Mouse (Mus musculus) liver, embryonic 14.5 days (tissue): ENCODE measurements around the gene Tent4a. TPM values are rescaled to one million over a fixed set of nuclear protein-coding genes. Genes with fewer than 3 reads are reported as not detected.

ENCODE experiments used
- ATAC-seq: fragments of 200-750 bp; cut with Nextera tagmentation; 2 replicates; pipeline ENCODE4 v1.8.0; 2017; ENCODE audit warnings: moderate number of reproducible peaks, mild to moderate bottlenecking, moderate library complexity; ENCODE audit not compliant: insufficient read depth
- DNase-seq, 3 experiments: peaks; one replicate each; pipeline ENCODE4 v3.0.0-alpha.2; 2012 to 2013; ENCODE audit warnings: low read depth in 3 of 3, low spot score in 3 of 3
- H3K27ac ChIP-seq: fragments of 300-500 bp; sonication (generic); 2 replicates; pipeline ENCODE4 v1.5.1; 2014; ENCODE audit warnings: moderate library complexity, mild to moderate bottlenecking, control low read depth, inconsistent platforms
- H3K27me3 ChIP-seq: fragments of 300-500 bp; sonication (generic); 2 replicates; pipeline ENCODE4 v1.6.1; 2014; ENCODE audit warnings: mild to moderate bottlenecking, low read length, moderate library complexity; ENCODE audit not compliant: control insufficient read depth, insufficient read depth
- H3K36me3 ChIP-seq: fragments of 300-500 bp; sonication (generic); replicated peaks from 2 replicates; pipeline ENCODE4 v1.6.1; 2014; ENCODE audit warnings: low read depth; ENCODE audit not compliant: control insufficient read depth, insufficient read depth
- H3K4me1 ChIP-seq, 2 experiments: fragments of 200-500 bp in 1 of 2; fragments of 300-500 bp in 1 of 2; sonication (generic) in 1 of 2; replicated peaks; 2 replicates each; pipeline ENCODE4 v1.6.1; 2012 to 2014; ENCODE audit warnings: antibody characterized with exemption in 1 of 2, inconsistent platforms in 1 of 2, low read length in 1 of 2; ENCODE audit not compliant: control insufficient read depth in 2 of 2, insufficient read depth in 2 of 2
- H3K4me2 ChIP-seq: fragments of 300-500 bp; sonication (generic); 2 replicates; pipeline ENCODE4 v1.6.1; 2014; ENCODE audit warnings: low read depth, mild to moderate bottlenecking, control low read depth, moderate library complexity
- H3K4me3 ChIP-seq, 2 experiments: fragments of 200-500 bp in 1 of 2; fragments of 300-500 bp in 1 of 2; sonication (generic) in 1 of 2; 2 replicates each; pipeline ENCODE4 v1.5.1; 2012 to 2014; ENCODE audit warnings: low read depth in 2 of 2, low read length in 2 of 2, mild to moderate bottlenecking in 2 of 2, control low read depth in 1 of 2, inconsistent platforms in 1 of 2, moderate library complexity in 1 of 2; ENCODE audit not compliant: insufficient read depth in 1 of 2
- H3K9ac ChIP-seq: fragments of 300-500 bp; sonication (generic); replicated peaks from 2 replicates; pipeline ENCODE4 v1.6.1; 2014; ENCODE audit warnings: mild to moderate bottlenecking, control low read depth, moderate library complexity
- H3K9me3 ChIP-seq: fragments of 300-500 bp; sonication (generic); 2 replicates; pipeline ENCODE4 v1.6.1; 2016; ENCODE audit warnings: low read length, mixed read lengths; ENCODE audit not compliant: control insufficient read depth
- CTCF ChIP-seq: IDR thresholded peaks from 2 replicates; pipeline ENCODE4 v1.5.1; 2016; ENCODE audit warnings: antibody characterized with exemption, low read depth, control low read depth
- EP300 ChIP-seq: IDR thresholded peaks from 2 replicates; pipeline ENCODE4 v1.6.1; 2016; ENCODE audit warnings: antibody characterized with exemption, low read depth
- whole genome bisulfite sequencing: fragments of 180-500 bp; shearing (Covaris S2); extraction: QIAGEN DNeasy Blood & Tissue Kit; methylation state at CpG from one replicate; pipeline ENCODE4 v1.1.7; 2014; ENCODE audit not compliant: insufficient replicate concordance; 5-methylcytosine and 5-hydroxymethylcytosine counted together
- polyA plus RNA-seq, 2 experiments: library from polyadenylated mRNA; depleted of rRNA in 1 of 2; stranded (reverse) in 1 of 2; unstranded in 1 of 2; fragments of >200 nt; fragmentation: Nextera tagmentation in 1 of 2; extraction: Ambion mirVana in 1 of 2; gene quantifications; 2 replicates each; pipeline versions ENCODE4 v1.2.1 to v1.2.3; 2012 to 2014

Tent4a gene
- polyA plus RNA-seq, 2 experiments: 2.3 to 6.3 TPM

GRCm38 (mm10) chr13:69534654-69535551 is 486 bp upstream of the Tent4a start:
- Histone ChIP-seq H3K36me3 (no peaks in the 10 kb centered on the region), H3K4me3 (peak overlapping the region; percentile 70 to 96), H3K4me2 (peak overlapping the region; percentile 99), H3K9me3 (no peaks in the 10 kb centered on the region), H3K9ac (peak overlapping the region; percentile 90), H3K27ac (peak overlapping the region; percentile 74), H3K4me1 (peaks cover 15 to 26% of the 10 kb centered on the region in 2 experiments), H3K27me3 (no peaks in the 10 kb centered on the region)
- ATAC-seq (peak; percentile 90), DNase-seq (peak; percentile 91 to 95 (median 93))
- no peak for TF ChIP-seq EP300
- no peak for TF ChIP-seq CTCF
- WGBS: under 1% methylated on average over 80 of the region's 86 CpGs

GRCm38 (mm10) chr13:69533405-69534333 is 748 bp downstream of the Tent4a start, which contains the start of gene Nsun2:
TSS of gene Nsun2 (plus strand) at chr13:69533746.
- ATAC-seq (peak; percentile 54), DNase-seq (no peak)

GRCm38 (mm10) chr13:69532893-69533404 is 1.5 kb downstream of the Tent4a start:
- Histone ChIP-seq H3K4me1 (peaks cover 20 to 35% of the 10 kb centered on the region in 2 experiments), H3K36me3 (no peaks in the 10 kb centered on the region; the same call in 1 of the 2 replicates)
- DNase-seq: no peak

More at GRCm38 (mm10) chr13:69533405-69534333, 748 bp downstream of the Tent4a start, which contains the start of gene Nsun2:
- Histone ChIP-seq H3K27ac (peak within 1 kb of the TSS; percentile 64), H3K4me1 (peaks cover 15 to 29% of the 10 kb centered on the region in 2 experiments), H3K36me3 (no peaks in the 10 kb centered on the region; the same call in 1 of the 2 replicates), H3K4me2 (peak within 1 kb of the TSS; percentile 99), H3K27me3 (no peaks in the 10 kb centered on the region), H3K4me3 (peak within 1 kb of the TSS; percentile 85 to 96), H3K9ac (peak within 1 kb of the TSS; percentile 89), H3K9me3 (no peaks in the 10 kb centered on the region)
- under 1% methylated on average over 141 of the region's 155 CpGs for WGBS
- TF ChIP-seq EP300 (no peak), CTCF (no peak)

GRCm38 (mm10) chr13:69532101-69532892 is 2.1 kb downstream of the Tent4a start:
- WGBS: 23% methylated on average over 14 of the region's 14 CpGs
- no peaks in the 10 kb centered on the region for H3K27me3 ChIP-seq

More at GRCm38 (mm10) chr13:69532893-69533404, 1.5 kb downstream of the Tent4a start:
- Histone ChIP-seq H3K9me3 (no peaks in the 10 kb centered on the region), H3K27ac (peak overlapping the region; percentile 64), H3K27me3 (no peaks in the 10 kb centered on the region), H3K4me2 (peak overlapping the region; percentile 99), H3K9ac (peak overlapping the region; percentile 89), H3K4me3 (peak overlapping the region; percentile 85 to 96)
- TF ChIP-seq CTCF (no peak; the same call in 1 of the 2 replicates), EP300 (no peak)
- WGBS: 2% methylated on average over 9 of the region's 9 CpGs
- ATAC-seq: no peak

More at GRCm38 (mm10) chr13:69532101-69532892, 2.1 kb downstream of the Tent4a start:
- no peaks in the 10 kb centered on the region for H3K9me3 ChIP-seq
- H3K27ac ChIP-seq: no peak overlapping the region
- TF ChIP-seq CTCF (no peak), EP300 (no peak)
- H3K4me3 ChIP-seq: peak overlapping the region; percentile 85 to 96
- peaks cover 24 to 38% of the 10 kb centered on the region in 2 experiments for H3K4me1 ChIP-seq
- H3K36me3 ChIP-seq: no peaks in the 10 kb centered on the region; the same call in 1 of the 2 replicates
- H3K4me2 ChIP-seq: peak overlapping the region; percentile 99
- no peak for DNase-seq
- peak overlapping the region; percentile 89 for H3K9ac ChIP-seq
- ATAC-seq: no peak
